Mouse (Mus musculus) forebrain, embryonic 13.5 days (tissue): ENCODE results near the gene Mras. TPM values are rescaled to one million over a fixed set of nuclear protein-coding genes. Genes with fewer than 3 reads are reported as not detected.

Source experiments
- ATAC-seq: fragments of 200-750 bp; cut with Nextera tagmentation; 2 replicates; pipeline ENCODE4 v1.8.0; 2017
- H3K27ac ChIP-seq: fragments of 300-500 bp; sonication (generic); 2 replicates; pipeline ENCODE4 v1.5.1; 2015; ENCODE audit warnings: inconsistent platforms, mild to moderate bottlenecking, moderate library complexity
- H3K27me3 ChIP-seq: fragments of 300-500 bp; sonication (generic); 2 replicates; pipeline ENCODE4 v1.6.1; 2015; ENCODE audit warnings: mild to moderate bottlenecking, inconsistent platforms
- H3K36me3 ChIP-seq: fragments of 300-500 bp; sonication (generic); 2 replicates; pipeline ENCODE4 v1.6.1; 2015; ENCODE audit warnings: mild to moderate bottlenecking, inconsistent platforms; ENCODE audit not compliant: poor library complexity, severe bottlenecking
- H3K4me1 ChIP-seq: fragments of 300-500 bp; sonication (generic); 2 replicates; pipeline ENCODE4 v1.6.1; 2015; ENCODE audit warnings: inconsistent platforms
- H3K4me2 ChIP-seq: fragments of 300-500 bp; sonication (generic); 2 replicates; pipeline ENCODE4 v1.6.1; 2015; ENCODE audit warnings: inconsistent platforms, mild to moderate bottlenecking, moderate library complexity
- H3K4me3 ChIP-seq: fragments of 300-500 bp; sonication (generic); 2 replicates; pipeline ENCODE4 v1.5.1; 2015; ENCODE audit warnings: mild to moderate bottlenecking, inconsistent platforms
- H3K9ac ChIP-seq: fragments of 300-500 bp; sonication (generic); 2 replicates; pipeline ENCODE4 v1.6.1; 2015; ENCODE audit warnings: mild to moderate bottlenecking, inconsistent platforms
- H3K9me3 ChIP-seq: fragments of 300-500 bp; sonication (generic); replicated peaks from 2 replicates; pipeline ENCODE4 v1.6.1; 2016; ENCODE audit warnings: inconsistent platforms
- WGBS: fragments of 180-500 bp; shearing (Covaris S2); methylation state at CpG from one replicate; pipeline ENCODE4 v1.1.7; 2015; 5-methylcytosine and 5-hydroxymethylcytosine counted together
- polyA plus RNA-seq: library from polyadenylated mRNA; unstranded; fragments of >200 nt; fragmentation: Nextera tagmentation; extraction: Ambion mirVana; gene quantifications from 2 replicates; pipeline ENCODE4 v1.2.1, GENCODE M21; 2015

The Mras gene
- polyA plus RNA-seq, 1 experiment from 2014 or later: 43.4 TPM

DNA sequence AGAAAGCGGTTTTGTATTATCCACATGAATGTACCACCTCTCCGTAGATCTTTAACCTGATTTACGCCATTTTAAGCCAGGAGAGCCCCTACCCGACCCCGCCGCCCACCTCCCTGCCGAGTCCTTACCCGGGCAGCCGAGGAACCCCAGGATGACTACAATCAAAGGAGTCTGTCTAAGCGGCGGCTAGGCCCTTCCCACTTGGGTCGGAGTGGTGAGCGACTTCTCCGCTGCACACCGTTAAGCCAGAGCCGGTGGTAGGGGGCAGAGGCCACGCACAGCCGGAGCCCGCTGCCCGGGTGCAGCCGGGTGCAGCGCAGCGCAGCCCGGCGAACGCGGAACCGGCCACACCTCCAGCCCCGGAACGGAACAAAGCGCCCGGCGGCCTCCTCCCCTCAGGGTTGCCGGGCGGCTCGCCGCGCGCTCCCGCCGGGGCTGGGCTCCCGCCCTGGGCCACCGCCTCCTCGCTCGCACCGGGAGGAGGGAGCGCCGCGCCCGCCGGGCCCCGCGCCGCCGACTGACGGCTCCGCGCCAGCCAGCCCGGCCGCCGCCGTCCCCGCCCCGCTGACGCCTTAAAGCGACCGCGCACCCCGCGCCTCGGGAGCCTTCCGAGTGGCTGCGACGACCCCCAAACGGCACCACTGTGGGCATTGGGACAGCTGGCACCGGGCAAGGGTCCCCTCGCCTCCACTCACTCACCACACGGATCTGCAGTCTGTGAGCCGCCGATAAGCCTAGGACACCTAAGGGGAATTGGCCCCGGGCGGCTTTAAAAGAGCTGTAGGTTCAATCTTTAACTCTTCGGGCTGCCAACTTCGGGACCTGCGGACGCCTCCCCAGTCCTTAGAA is 775 bp downstream of the Mras start:
- H3K27ac ChIP-seq: peak overlapping the region; percentile 78
- peaks cover 45% of the 10 kb centered on the region for H3K4me1 ChIP-seq
- H3K9ac ChIP-seq: peak overlapping the region; percentile 93
- H3K36me3 ChIP-seq: no peaks in the 10 kb centered on the region
- peak overlapping the region; percentile 79 for H3K4me2 ChIP-seq
- peak overlapping the region; percentile 84 for H3K4me3 ChIP-seq
- peak; percentile 82 for ATAC-seq
- H3K27me3 ChIP-seq: peaks cover 18% of the 10 kb centered on the region
- H3K9me3 ChIP-seq: no peaks in the 10 kb centered on the region
- 1% methylated on average over 62 of the region's 86 CpGs for WGBS

DNA sequence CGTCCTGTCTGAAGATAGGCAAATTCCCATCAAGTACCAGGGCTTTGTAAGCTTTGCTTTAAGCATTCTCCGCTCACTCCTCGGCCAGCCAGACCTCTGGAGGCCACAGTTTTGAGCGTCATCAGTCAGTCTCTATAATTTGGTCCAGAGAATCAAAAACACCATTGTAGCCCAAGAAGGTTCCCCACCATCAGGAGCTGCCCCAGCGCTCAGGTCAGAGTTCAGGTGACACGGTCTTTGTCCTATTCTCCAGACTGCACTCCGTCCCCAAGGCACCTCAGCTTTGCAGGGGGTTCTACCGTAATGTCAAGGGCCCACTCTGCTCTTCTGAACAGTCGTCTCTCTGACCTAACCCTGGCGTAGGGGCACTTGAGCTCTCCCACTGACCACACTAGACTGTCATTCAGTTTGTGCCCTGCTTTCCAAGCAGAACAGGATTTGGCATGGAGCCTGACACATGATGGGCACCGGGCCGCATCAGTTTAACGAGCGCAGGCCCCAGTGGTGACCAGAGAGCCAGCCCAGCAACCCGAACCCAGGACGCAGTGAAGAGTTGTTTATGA is 1.5 kb downstream of the Mras start:
- WGBS: 9% methylated on average over 16 of the region's 16 CpGs
- peak overlapping the region; percentile 84 for H3K4me3 ChIP-seq
- H3K27ac ChIP-seq: peak overlapping the region; percentile 78
- peak; percentile 48 for ATAC-seq
- no peaks in the 10 kb centered on the region for H3K9me3 ChIP-seq
- H3K27me3 ChIP-seq: peaks cover 18% of the 10 kb centered on the region
- peak overlapping the region; percentile 79 for H3K4me2 ChIP-seq
- peaks cover 45% of the 10 kb centered on the region for H3K4me1 ChIP-seq
- no peaks in the 10 kb centered on the region for H3K36me3 ChIP-seq
- peak overlapping the region; percentile 93 for H3K9ac ChIP-seq

DNA sequence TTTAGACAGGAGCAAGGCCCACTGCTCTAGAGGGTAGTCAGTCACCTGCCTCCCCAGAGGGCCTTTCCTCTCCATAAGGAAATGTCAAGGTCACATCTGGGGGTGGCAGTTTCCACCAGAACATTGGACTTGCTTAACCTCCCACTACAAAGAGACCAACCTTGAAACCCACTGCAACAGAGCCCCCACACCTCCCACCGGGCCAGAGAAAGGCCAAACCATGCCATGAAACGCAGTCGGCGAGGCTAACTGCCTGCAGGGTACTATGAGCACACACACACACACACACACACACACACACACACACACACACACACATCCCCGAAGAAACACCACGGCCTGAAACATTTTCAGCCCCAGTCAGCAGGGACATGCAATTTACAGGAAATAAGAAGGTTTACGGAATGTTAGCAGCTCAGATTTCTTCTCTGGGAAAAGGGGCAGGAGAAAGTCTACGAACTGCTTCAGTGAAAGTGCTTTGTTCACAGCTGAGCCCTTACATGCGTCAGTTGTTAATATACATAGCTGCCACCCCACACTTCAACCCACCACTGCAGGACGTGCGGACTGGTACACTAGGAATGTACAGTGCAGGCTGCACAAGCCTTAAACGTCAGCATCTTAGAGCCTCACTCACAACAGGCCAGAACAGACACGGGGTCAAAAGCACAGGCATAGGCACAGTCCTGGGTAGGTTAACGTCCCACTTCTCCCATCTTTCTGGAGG is 2.1 kb downstream of the Mras start:
- Histone ChIP-seq H3K4me1 (peaks cover 45% of the 10 kb centered on the region), H3K27ac (peak overlapping the region; percentile 78), H3K4me3 (peak overlapping the region; percentile 84), H3K36me3 (no peaks in the 10 kb centered on the region), H3K9ac (peak overlapping the region; percentile 93), H3K4me2 (peak overlapping the region; percentile 79), H3K27me3 (peaks cover 18% of the 10 kb centered on the region), H3K9me3 (no peaks in the 10 kb centered on the region)
- ATAC-seq: peak; percentile 28; the same call in 1 of the 2 replicates
- WGBS: 38% methylated on average over 14 of the region's 14 CpGs

DNA sequence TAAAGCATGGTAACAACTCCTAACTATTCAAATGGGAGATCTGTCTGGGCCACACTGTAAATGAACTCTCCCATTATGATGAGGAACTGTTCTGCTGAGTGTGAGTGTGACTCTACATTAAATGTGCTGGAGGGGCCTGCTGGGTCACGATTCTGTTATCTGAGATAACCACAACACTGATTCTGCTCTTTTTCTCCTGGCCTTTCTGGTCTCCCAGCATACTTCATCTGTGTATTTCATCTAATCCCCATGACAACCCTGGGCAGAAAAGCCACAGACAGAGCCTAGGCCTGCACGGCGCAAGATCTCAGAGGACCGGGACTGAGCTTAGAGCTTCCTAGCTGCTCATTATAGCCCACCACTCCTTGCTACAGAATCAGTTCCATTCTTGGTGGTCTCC is 4.7 kb downstream of the Mras start:
- H3K9ac ChIP-seq: no peak overlapping the region

DNA sequence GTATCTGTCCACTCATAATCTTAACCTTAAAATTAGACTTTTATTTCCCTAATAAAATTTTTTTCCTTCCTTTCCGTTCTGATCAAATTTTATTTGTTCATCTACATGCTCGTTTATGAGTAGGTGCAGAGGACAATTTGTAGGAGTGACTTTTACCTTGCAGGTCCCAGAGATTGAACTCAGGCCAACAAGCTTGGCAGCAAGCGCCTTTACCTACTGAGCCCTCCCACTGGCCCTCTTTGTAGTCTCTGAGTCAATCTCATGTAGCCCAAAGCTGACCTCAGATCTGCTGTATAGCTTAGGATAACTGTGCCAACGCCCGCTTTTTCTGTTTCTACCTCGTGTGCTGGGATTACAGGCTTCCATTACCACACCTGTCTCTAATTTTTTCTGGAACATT is 5.2 kb downstream of the Mras start:
- Histone ChIP-seq H3K4me3 (no peak overlapping the region), H3K4me2 (no peak overlapping the region), H3K36me3 (no peaks in the 10 kb centered on the region), H3K9ac (no peak overlapping the region), H3K27me3 (no peaks in the 10 kb centered on the region), H3K4me1 (peaks cover 36% of the 10 kb centered on the region), H3K9me3 (no peaks in the 10 kb centered on the region), H3K27ac (no peak overlapping the region)
- no peak for ATAC-seq
- 79% methylated on average over 6 of the region's 6 CpGs for WGBS

More for the DNA sequence above, 4.7 kb downstream of the Mras start:
- Histone ChIP-seq H3K4me3 (no peak overlapping the region), H3K27me3 (peaks cover 1% of the 10 kb centered on the region), H3K36me3 (no peaks in the 10 kb centered on the region), H3K27ac (no peak overlapping the region), H3K9me3 (no peaks in the 10 kb centered on the region), H3K4me1 (peaks cover 41% of the 10 kb centered on the region), H3K4me2 (no peak overlapping the region)
- ATAC-seq: no peak
- 90% methylated on average over 4 of the region's 4 CpGs for whole genome bisulfite sequencing

DNA sequence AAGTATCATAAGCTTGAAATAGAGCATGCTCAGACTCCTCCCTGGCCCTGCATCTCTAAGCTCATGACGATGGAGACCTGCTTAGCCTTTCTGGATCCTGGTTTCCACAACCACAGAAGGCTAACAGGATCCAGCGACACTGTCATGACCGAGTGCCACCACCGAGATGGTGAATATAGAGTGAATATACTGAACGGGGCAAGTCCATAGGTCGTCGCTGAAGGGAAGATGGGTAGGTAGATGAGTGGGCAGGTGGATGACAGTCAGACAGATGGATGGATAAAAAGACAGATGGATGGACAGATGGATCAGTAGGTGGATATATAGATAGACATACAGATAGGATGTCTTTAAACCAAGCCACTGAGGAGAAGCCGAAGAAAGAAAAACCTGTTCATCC is 5.8 kb downstream of the Mras start:
- Histone ChIP-seq H3K4me2 (no peak overlapping the region), H3K36me3 (no peaks in the 10 kb centered on the region), H3K9ac (no peak overlapping the region), H3K27me3 (no peaks in the 10 kb centered on the region), H3K4me3 (no peak overlapping the region), H3K27ac (no peak overlapping the region), H3K4me1 (peaks cover 34% of the 10 kb centered on the region), H3K9me3 (no peaks in the 10 kb centered on the region)
- no peak for ATAC-seq
- WGBS: 97% methylated on average over 8 of the region's 8 CpGs

DNA sequence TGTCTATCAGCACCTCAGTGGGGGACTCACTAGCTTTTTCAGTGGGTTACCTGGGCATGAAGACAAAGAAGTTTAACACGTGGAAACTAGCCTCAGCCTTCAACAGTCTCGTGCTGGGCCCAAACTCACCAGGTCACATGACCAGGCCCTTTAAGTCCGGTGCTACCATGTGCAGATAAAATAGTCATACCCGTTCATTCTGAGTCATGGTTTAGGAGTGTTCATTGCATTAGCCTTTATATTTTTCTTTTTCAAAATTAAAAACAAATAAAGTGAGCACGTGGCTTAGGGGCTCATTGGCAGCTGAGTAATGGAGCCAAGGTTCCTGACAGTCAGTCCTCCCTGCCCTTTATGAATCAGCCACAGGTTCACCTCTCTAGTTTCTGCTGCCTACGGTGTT is 6.4 kb downstream of the Mras start:
- no peaks in the 10 kb centered on the region for H3K27me3 ChIP-seq
- H3K4me3 ChIP-seq: no peak overlapping the region
- H3K27ac ChIP-seq: no peak overlapping the region
- no peaks in the 10 kb centered on the region for H3K36me3 ChIP-seq
- peaks cover 38% of the 10 kb centered on the region for H3K4me1 ChIP-seq
- no peak overlapping the region for H3K9ac ChIP-seq
- WGBS: 82% methylated on average over 6 of the region's 6 CpGs
- H3K9me3 ChIP-seq: no peaks in the 10 kb centered on the region
- H3K4me2 ChIP-seq: no peak overlapping the region
- no peak for ATAC-seq

DNA sequence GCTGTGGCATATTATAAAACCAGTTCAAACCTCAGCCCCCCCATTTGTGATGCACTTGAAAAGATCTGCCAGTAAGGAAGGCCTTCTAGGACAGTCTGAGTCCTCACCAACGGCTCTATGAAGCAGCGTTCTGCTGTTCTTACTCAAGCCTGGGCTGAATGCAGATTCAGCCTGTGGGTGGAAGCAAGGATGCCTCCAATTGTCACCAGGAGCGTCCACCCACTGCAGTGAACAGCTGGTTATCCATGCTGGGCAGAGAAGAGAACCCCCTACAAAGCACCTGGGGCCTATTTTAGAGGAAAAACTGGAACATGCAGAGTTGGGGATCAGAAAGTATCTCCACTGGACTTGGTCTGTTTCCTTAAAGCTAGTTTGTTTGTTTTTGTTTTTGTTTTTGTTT is 7.3 kb downstream of the Mras start:
- Histone ChIP-seq H3K36me3 (no peaks in the 10 kb centered on the region), H3K4me1 (peaks cover 36% of the 10 kb centered on the region), H3K4me3 (no peak overlapping the region), H3K9ac (no peak overlapping the region), H3K27me3 (no peaks in the 10 kb centered on the region), H3K27ac (no peak overlapping the region), H3K9me3 (no peaks in the 10 kb centered on the region), H3K4me2 (no peak overlapping the region)
- ATAC-seq: no peak
- 85% methylated on average over 3 of the region's 3 CpGs for WGBS

DNA sequence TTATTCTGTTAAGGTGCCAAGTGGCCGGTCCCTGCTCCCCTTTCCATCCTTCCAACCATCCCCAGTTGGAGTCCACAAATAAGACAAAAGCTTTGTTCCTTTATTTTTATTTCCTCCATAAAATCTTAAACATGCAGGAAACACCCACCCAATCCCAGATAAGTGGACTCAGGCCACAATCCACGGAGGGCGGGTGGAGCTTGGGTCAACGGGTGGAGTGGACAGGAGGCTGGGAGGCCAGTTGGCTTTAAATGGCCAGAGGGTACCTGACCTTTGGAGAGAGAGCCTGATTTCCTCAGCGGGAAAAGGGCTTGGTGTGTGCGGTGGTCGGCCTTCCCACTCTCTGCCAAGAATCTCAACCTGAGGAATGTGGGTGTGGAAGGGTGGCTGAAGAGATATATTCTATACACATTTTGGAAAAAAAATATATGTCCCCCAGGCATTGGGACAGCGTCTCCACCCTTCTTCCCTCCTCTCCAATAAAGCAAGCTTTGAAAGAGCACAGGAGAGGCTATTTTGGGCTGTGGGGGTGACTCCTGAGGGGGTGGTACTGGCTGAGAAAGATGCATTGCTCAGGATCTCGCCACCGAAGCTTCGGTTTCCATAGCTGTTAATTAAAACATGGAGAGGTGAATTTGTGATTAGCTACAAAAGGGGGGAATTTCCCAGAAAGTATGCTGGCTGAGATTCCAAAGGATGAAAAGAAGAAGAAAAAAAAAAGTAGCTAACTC is 8.4 kb downstream of the Mras start:
- Histone ChIP-seq H3K9me3 (no peaks in the 10 kb centered on the region), H3K9ac (no peak overlapping the region), H3K27ac (no peak overlapping the region), H3K4me3 (no peak overlapping the region), H3K27me3 (no peaks in the 10 kb centered on the region), H3K4me1 (peaks cover 25% of the 10 kb centered on the region), H3K4me2 (no peak overlapping the region), H3K36me3 (no peaks in the 10 kb centered on the region)
- 74% methylated on average over 11 of the region's 11 CpGs for WGBS
- ATAC-seq: no peak

DNA sequence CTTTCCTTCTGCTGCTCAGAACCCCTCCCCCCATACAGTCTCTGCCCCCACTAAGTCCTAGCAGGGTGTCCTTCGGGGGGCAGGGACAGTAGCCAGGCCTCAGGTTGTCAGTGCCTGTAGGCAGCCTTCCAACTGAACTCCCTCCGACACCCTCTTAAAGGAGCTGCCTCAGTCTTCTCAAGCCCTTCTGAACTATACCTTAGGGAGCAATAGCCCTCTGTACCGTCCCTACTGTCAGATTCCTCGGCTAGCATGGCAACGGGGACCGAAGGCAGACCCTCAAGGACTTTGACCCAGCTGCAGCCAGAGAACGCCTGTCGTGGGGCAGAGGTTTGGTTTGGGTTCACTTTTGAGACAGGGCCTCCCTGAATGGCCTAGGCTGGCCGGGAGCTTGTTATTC is 11.9 kb downstream of the Mras start:
- peaks cover 26% of the 10 kb centered on the region for H3K4me1 ChIP-seq
- 72% methylated on average over 9 of the region's 9 CpGs for WGBS

DNA sequence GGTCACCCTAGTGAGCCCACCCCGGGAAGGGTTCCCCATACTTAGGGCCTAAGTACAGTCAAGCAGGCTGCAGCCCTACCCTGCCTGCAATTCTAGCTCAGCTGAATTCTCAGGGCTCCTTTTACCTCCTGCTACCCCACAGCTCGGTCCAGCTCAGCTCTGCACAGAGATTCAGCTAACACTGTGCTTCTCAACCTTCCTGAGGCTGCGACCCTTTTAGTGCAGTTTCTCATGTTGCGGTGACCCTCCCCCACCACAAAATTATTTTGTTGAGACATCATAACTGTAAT is 12.7 kb downstream of the Mras start:
- no peak overlapping the region for H3K9ac ChIP-seq
- H3K4me3 ChIP-seq: no peak overlapping the region
- peaks cover 26% of the 10 kb centered on the region for H3K4me1 ChIP-seq
- H3K27ac ChIP-seq: no peak overlapping the region
- ATAC-seq: no peak
- 82% methylated on average over 4 of the region's 4 CpGs for WGBS
- no peak overlapping the region for H3K4me2 ChIP-seq
- no peaks in the 10 kb centered on the region for H3K9me3 ChIP-seq
- H3K27me3 ChIP-seq: no peaks in the 10 kb centered on the region
- H3K36me3 ChIP-seq: peaks cover 4% of the 10 kb centered on the region; the same call in 1 of the 2 replicates

More for the DNA sequence above, 11.9 kb downstream of the Mras start:
- Histone ChIP-seq H3K9me3 (no peaks in the 10 kb centered on the region), H3K27me3 (no peaks in the 10 kb centered on the region), H3K4me2 (no peak overlapping the region), H3K36me3 (peaks cover 4% of the 10 kb centered on the region; the same call in 1 of the 2 replicates), H3K27ac (no peak overlapping the region), H3K9ac (no peak overlapping the region), H3K4me3 (no peak overlapping the region)
- no peak; the same call in 1 of the 2 replicates for ATAC-seq
